Mouse (Mus musculus): ENCODE measurements around the gene RPS10-NUDT3. TPM values are rescaled to one million over a fixed set of nuclear protein-coding genes. Genes with fewer than 3 reads are reported as not detected.

Gene RPS10-NUDT3
- polyA plus RNA-seq, 1 experiment from 2014 or later = not detected

DNA sequence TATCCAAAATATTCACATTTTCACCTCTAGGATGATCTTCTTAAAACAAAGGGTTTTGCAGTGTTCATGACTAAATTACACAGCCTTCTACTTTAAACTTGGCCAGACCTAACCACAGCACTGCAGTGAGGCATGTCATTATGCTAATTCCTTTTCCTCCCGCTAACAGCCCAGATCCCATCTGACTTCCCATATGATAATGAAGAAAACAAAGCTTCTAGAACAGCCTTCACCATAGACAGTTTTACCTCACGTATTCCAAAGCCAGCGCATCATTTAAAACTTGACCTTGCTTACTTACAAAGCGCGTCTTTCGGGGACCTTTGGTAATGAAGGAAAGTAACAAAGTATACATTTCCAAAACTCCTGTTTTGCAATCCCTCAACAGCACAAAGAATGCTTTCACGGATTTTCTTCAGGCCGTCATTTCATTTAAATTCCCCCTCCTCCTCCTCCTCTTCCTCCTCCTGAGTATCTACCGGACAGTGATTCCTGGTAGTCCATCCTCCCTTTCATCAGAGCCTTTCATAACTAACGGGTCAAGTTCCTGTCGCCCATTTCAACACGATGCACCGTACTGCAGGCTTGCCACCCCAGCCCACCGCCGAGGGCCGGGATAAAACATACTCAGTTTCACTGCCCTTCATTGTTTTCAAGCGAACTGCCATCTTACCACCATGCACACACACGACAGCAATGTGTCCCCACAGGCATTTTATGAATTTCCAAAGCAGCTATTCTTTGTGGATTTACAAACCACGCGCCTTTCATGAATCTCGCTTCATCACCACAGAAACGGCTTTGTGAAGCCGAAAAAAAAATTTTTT lies 13.1 kb downstream of the RPS10-NUDT3 start:
- Histone ChIP-seq H3K4me2 (replicated peaks; ENCODE audit: low read depth, low read length) (peak overlapping the region; percentile 60), H3K27me3 (ENCODE audit: control insufficient read depth, insufficient read depth, low read length) (no peaks in the 10 kb centered on the region), H3K9me3 (ENCODE audit: control insufficient read depth, low read length) (peaks cover 7% of the 10 kb centered on the region; the same call in 1 of the 2 replicates), H3K9ac (ENCODE audit: low read depth, low read length) (peak overlapping the region; percentile 98), H3K36me3 (ENCODE audit: control insufficient read depth, insufficient read depth, low read length) (peaks cover 7% of the 10 kb centered on the region; the same call in 1 of the 2 replicates), H3K27ac (ENCODE audit: low read depth, low read length) (peak overlapping the region; percentile 94), H3K4me3 (ENCODE audit: low read length) (peak overlapping the region; percentile 96), H3K4me1 (ENCODE audit: control insufficient read depth, insufficient read depth, low read length) (peaks cover 17% of the 10 kb centered on the region)
- no peak for ATAC-seq (ENCODE audit: low FRiP score, low TSS enrichment)
- WGBS = 1% methylated on average over 23 of the region's 23 CpGs

DNA sequence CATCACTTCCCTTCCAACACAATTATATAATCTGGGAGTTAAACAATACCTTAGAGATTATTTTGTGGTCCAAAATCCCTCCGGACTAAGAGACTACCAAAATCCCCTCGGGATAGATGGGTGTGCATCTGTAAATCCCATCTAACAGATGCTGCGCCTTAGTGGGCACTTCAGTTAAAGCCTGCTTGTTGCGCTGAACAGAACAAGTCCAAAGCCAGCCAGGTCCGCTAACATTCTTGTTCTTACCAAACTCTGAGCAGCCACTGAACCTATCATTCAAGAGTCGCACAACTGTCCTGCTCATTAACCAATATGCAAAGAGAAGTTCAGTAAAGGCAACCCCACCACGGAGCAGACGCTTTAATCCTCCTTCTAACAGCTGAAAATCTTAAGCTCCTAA lies 13.9 kb downstream of the RPS10-NUDT3 start:
- WGBS = 49% methylated on average over 8 of the region's 8 CpGs
- ATAC-seq (ENCODE audit: low FRiP score, low TSS enrichment) = no peak
- H3K4me3 ChIP-seq (ENCODE audit: low read length) = peak overlapping the region; percentile 96
- H3K9ac ChIP-seq (ENCODE audit: low read depth, low read length) = peak overlapping the region; percentile 28; the same call in 1 of the 2 replicates
- peaks cover 17% of the 10 kb centered on the region for H3K4me1 ChIP-seq (ENCODE audit: control insufficient read depth, insufficient read depth, low read length)
- H3K27me3 ChIP-seq (ENCODE audit: control insufficient read depth, insufficient read depth, low read length) = no peaks in the 10 kb centered on the region
- no peak overlapping the region for H3K27ac ChIP-seq (ENCODE audit: low read depth, low read length)
- H3K9me3 ChIP-seq (ENCODE audit: control insufficient read depth, low read length) = peaks cover 7% of the 10 kb centered on the region; the same call in 1 of the 2 replicates
- peak overlapping the region; percentile 60 for H3K4me2 ChIP-seq (replicated peaks; ENCODE audit: low read depth, low read length)
- H3K36me3 ChIP-seq (ENCODE audit: control insufficient read depth, insufficient read depth, low read length) = peaks cover 7% of the 10 kb centered on the region; the same call in 1 of the 2 replicates

DNA sequence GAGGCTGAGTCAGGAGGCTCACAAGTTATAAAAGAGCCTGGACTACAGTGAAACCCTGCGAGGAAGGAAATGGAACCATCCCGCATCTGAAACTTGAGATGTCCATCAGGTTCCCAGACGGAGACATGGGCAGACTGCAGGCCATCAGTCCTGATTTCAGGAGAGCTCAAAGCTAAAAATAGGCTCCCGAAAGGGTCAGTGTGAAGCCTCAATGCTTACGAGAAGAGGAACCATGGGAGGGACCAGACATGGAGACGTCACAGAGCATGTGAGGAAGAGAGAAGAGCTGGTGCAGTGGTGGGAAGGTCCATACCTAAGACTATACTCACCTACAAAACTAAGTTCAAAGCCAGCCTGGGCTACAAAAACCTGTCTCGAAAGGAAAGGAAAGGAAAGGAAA lies 19.6 kb downstream of the RPS10-NUDT3 start:
- Histone ChIP-seq H3K4me1 (ENCODE audit: control insufficient read depth, insufficient read depth, low read length) (peaks cover 15% of the 10 kb centered on the region; the same call in 1 of the 2 replicates), H3K27me3 (ENCODE audit: control insufficient read depth, insufficient read depth, low read length) (no peaks in the 10 kb centered on the region), H3K9me3 (ENCODE audit: control insufficient read depth, low read length) (peaks cover 7% of the 10 kb centered on the region; the same call in 1 of the 2 replicates), H3K4me3 (ENCODE audit: low read length) (no peak overlapping the region), H3K27ac (ENCODE audit: low read depth, low read length) (no peak overlapping the region), H3K4me2 (replicated peaks; ENCODE audit: low read depth, low read length) (no peak overlapping the region), H3K9ac (ENCODE audit: low read depth, low read length) (no peak overlapping the region), H3K36me3 (ENCODE audit: control insufficient read depth, insufficient read depth, low read length) (peaks cover 7% of the 10 kb centered on the region; the same call in 1 of the 2 replicates)
- WGBS = 60% methylated on average over 7 of the region's 7 CpGs
- ATAC-seq (ENCODE audit: low FRiP score, low TSS enrichment) = no peak

DNA sequence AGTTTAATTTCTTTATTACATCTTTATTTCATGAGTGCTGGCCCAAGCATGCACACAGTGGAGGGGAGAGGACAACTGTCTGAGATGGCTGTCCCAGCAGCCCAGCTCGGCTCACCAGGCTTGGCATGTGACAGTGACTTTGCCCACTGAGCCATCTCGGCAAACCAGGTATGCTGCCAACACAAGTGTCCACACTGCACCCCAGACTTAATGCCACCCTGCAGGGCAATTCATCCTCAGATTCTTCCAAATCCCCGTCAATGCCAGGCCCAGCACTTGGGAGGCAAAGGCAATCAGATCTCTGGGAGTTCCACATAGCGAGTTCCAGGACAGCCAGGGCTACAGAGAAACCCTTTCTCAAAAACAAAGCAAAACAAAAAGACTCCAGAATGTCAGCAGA lies 22.0 kb downstream of the RPS10-NUDT3 start:
- Histone ChIP-seq H3K9ac (ENCODE audit: low read depth, low read length) (no peak overlapping the region), H3K36me3 (ENCODE audit: control insufficient read depth, insufficient read depth, low read length) (peaks cover 6% of the 10 kb centered on the region; the same call in 1 of the 2 replicates), H3K4me1 (ENCODE audit: control insufficient read depth, insufficient read depth, low read length) (peaks cover 10% of the 10 kb centered on the region; the same call in 1 of the 2 replicates), H3K27me3 (ENCODE audit: control insufficient read depth, insufficient read depth, low read length) (no peaks in the 10 kb centered on the region), H3K27ac (ENCODE audit: low read depth, low read length) (no peak overlapping the region), H3K4me2 (replicated peaks; ENCODE audit: low read depth, low read length) (no peak overlapping the region), H3K4me3 (ENCODE audit: low read length) (no peak overlapping the region), H3K9me3 (ENCODE audit: control insufficient read depth, low read length) (peaks cover 6% of the 10 kb centered on the region; the same call in 1 of the 2 replicates)
- WGBS = 82% methylated on average over 4 of the region's 4 CpGs
- ATAC-seq (ENCODE audit: low FRiP score, low TSS enrichment) = no peak

DNA sequence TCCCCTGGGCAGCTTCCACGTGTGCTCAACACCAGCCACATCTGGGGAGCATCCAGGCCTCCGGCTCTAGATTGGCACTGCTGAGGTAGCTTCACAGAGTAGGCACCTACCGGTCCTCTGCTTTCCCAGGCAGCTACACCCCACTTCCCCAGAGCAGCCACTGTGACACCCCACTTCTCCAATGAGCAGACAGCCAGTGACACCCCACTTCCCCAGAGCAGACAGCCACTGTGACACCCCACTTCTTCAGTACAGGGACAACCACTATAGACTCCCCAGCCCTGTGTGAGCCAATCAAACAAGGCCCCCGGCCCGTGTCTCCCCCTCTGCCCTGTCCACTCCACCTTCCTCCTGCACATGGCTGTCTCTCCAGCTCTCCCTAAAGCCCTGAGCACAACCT lies 23.0 kb downstream of the RPS10-NUDT3 start:
- no peak overlapping the region for H3K27ac ChIP-seq (ENCODE audit: low read depth, low read length)
- WGBS = 77% methylated on average over 5 of the region's 5 CpGs
- no peak for ATAC-seq (ENCODE audit: low FRiP score, low TSS enrichment)
- H3K9ac ChIP-seq (ENCODE audit: low read depth, low read length) = no peak overlapping the region
- no peak overlapping the region for H3K4me3 ChIP-seq (ENCODE audit: low read length)
- peaks cover 3% of the 10 kb centered on the region; the same call in 1 of the 2 replicates for H3K36me3 ChIP-seq (ENCODE audit: control insufficient read depth, insufficient read depth, low read length)
- no peaks in the 10 kb centered on the region for H3K9me3 ChIP-seq (ENCODE audit: control insufficient read depth, low read length)
- H3K27me3 ChIP-seq (ENCODE audit: control insufficient read depth, insufficient read depth, low read length) = no peaks in the 10 kb centered on the region
- H3K4me1 ChIP-seq (ENCODE audit: control insufficient read depth, insufficient read depth, low read length) = peaks cover 10% of the 10 kb centered on the region; the same call in 1 of the 2 replicates
- H3K4me2 ChIP-seq (replicated peaks; ENCODE audit: low read depth, low read length) = no peak overlapping the region

DNA sequence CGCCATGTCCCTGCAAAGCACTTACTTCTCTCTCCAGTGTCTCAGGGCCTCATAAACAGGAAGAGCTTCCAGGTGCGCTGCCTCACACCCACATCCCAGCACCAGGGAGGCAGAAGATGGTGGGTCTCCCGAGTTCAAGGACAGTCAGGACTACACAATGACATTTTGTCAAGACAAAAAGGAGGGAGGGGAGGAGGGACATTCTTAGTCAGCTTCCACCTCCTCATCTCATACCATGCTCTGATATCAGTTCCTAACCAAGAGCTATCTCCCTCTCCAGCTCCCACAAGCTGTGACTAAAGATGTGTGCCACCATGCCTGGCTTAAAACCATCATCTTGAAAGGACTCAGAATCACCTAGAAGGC lies 23.5 kb downstream of the RPS10-NUDT3 start:
- peaks cover 10% of the 10 kb centered on the region; the same call in 1 of the 2 replicates for H3K4me1 ChIP-seq (ENCODE audit: control insufficient read depth, insufficient read depth, low read length)
- ATAC-seq (ENCODE audit: low FRiP score, low TSS enrichment) = no peak
- no peaks in the 10 kb centered on the region for H3K27me3 ChIP-seq (ENCODE audit: control insufficient read depth, insufficient read depth, low read length)
- no peak overlapping the region for H3K4me2 ChIP-seq (replicated peaks; ENCODE audit: low read depth, low read length)
- H3K36me3 ChIP-seq (ENCODE audit: control insufficient read depth, insufficient read depth, low read length) = 0 out of 2 replicates have a peak, but pooled peaks cover 3% of the 10 kb centered on the region
- H3K9me3 ChIP-seq (ENCODE audit: control insufficient read depth, low read length) = no peaks in the 10 kb centered on the region
- H3K4me3 ChIP-seq (ENCODE audit: low read length) = no peak overlapping the region
- WGBS = 53% methylated on average over 3 of the region's 3 CpGs
- H3K27ac ChIP-seq (ENCODE audit: low read depth, low read length) = no peak overlapping the region
- H3K9ac ChIP-seq (ENCODE audit: low read depth, low read length) = no peak overlapping the region

DNA sequence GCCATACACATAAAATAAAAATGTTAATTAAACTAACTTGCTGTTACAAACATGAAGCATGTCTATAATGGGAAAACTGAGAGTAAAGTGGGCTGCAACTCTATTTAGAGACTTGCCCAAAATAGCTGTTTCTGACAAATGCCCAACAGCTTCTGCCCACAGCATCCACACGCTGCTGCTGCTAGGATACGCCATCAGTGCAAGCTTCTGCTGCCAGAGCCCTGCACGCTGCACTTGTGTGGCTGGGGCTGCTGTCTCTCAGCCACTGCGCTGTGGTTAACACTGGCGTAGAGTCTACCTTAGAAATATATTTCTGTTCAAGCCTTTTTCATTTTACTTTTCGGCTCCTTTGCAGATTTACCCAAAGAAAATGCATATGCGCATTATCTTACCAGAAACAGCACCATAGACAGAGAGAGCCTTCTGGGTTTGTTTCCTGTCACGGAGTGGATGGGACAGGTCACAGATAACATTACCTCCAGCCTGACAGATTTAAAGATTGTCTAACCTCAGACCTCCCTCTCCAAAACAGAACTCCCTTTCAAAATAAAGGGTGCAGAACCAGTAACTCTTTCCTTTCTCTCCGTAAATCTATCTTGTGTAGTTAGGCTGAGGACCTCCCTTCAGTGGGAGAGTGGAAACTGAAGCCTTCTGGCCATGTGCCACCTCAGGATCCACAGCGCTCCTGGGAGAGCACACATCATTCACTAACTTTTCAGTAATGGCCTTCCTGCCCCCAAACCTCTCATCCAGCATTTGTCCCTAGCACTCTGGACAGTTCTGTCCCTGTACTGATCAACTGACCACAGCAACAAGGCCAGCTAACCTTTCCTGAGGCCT lies 24.1 kb downstream of the RPS10-NUDT3 start:
- Histone ChIP-seq H3K27ac (ENCODE audit: low read depth, low read length) (no peak overlapping the region), H3K4me2 (replicated peaks; ENCODE audit: low read depth, low read length) (no peak overlapping the region), H3K36me3 (ENCODE audit: control insufficient read depth, insufficient read depth, low read length) (0 out of 2 replicates have a peak, but pooled peaks cover 3% of the 10 kb centered on the region), H3K4me1 (ENCODE audit: control insufficient read depth, insufficient read depth, low read length) (peaks cover 10% of the 10 kb centered on the region; the same call in 1 of the 2 replicates), H3K27me3 (ENCODE audit: control insufficient read depth, insufficient read depth, low read length) (no peaks in the 10 kb centered on the region), H3K4me3 (ENCODE audit: low read length) (no peak overlapping the region), H3K9ac (ENCODE audit: low read depth, low read length) (no peak overlapping the region), H3K9me3 (ENCODE audit: control insufficient read depth, low read length) (no peaks in the 10 kb centered on the region)
- 60% methylated on average over 10 of the region's 10 CpGs for WGBS
- no peak for ATAC-seq (ENCODE audit: low FRiP score, low TSS enrichment)

DNA sequence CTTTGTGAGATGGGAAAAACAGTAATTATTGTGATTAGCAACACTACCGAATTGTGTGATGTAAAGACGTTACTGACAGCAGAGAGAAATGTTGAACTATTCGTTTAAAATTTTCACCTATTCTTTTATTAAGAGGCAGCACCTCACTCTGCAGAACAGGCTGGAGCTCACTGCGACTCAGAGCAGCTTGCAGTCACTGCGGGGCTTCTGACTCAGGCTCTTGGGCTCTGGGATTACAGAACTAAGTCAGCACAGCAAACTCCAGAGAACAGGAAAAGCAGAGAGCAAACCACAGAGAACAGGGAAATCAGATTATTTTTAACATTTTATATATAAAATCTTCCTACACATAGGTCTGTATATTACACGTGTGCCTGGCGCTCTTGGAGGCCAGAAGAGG lies 25.4 kb downstream of the RPS10-NUDT3 start:
- Histone ChIP-seq H3K27me3 (ENCODE audit: control insufficient read depth, insufficient read depth, low read length) (no peaks in the 10 kb centered on the region), H3K36me3 (ENCODE audit: control insufficient read depth, insufficient read depth, low read length) (0 out of 2 replicates have a peak, but pooled peaks cover 3% of the 10 kb centered on the region), H3K27ac (ENCODE audit: low read depth, low read length) (no peak overlapping the region), H3K9ac (ENCODE audit: low read depth, low read length) (no peak overlapping the region), H3K4me3 (ENCODE audit: low read length) (no peak overlapping the region), H3K4me2 (replicated peaks; ENCODE audit: low read depth, low read length) (no peak overlapping the region), H3K4me1 (ENCODE audit: control insufficient read depth, insufficient read depth, low read length) (peaks cover 10% of the 10 kb centered on the region; the same call in 1 of the 2 replicates), H3K9me3 (ENCODE audit: control insufficient read depth, low read length) (no peaks in the 10 kb centered on the region)
- 87% methylated on average over 7 of the region's 7 CpGs for WGBS
- ATAC-seq (ENCODE audit: low FRiP score, low TSS enrichment) = no peak

All from kidney, embryonic 14.5 days (tissue).